Mouse (Mus musculus) fat pad, adult 2 months (tissue): Measurements from ENCODE around the gene Arl4c.

Experiments used
- DNase-seq: peaks from one replicate; pipeline ENCODE4 v3.0.0-alpha.2; 2011; ENCODE audit warnings: low read depth, low spot score; ENCODE audit errors: extremely low read depth

Arl4c gene

GRCm38 (mm10) chr1:88701870-88702661 lies at the start of gene Arl4c:
TSS of gene Arl4c (minus strand) at chr1:88702221.
- no peak for DNase-seq

GRCm38 (mm10) chr1:88751332-88751731 lies 49.3 kb upstream of the Arl4c start:
- DNase-seq = no peak

DNA sequence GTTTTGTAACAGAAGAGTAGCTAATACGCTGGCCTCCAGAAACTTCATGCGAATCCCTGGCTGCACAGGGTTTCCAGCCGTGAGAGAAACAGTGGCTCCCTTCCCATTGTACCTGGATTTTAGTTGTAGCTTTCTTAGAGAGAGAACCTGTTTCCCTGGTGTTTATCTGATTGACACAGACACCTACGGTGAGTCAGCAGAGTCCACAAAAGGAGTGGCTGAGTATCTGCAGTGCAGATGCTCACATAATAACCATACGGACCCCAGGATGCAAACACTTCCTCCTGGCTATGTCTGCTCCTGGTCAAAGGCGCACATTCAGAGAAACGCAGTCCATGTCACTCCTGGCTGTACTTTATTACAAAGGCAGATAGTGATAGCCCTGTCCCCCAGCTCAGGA lies 48.6 kb upstream of the Arl4c start:
- no peak for DNase-seq

DNA sequence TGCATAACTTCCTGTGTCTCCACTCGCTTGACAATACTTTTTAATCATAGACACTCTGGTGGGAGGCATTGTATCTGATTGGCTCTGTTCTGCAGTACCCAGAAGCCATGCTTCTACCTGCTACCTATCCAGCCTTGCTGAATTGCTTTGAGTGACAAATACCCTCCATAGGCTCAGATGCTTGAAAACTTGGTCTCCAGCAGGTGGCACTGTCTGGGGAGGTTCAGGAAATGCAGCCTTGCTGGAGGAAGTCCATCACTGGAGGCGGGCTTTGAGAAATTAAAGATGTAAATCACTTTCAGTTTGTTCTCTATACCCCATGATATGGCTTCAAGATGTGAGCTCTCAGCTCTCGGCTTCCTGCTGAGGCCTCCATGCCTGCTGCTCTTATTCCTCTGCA lies 48.1 kb upstream of the Arl4c start:
- DNase-seq = no peak

DNA sequence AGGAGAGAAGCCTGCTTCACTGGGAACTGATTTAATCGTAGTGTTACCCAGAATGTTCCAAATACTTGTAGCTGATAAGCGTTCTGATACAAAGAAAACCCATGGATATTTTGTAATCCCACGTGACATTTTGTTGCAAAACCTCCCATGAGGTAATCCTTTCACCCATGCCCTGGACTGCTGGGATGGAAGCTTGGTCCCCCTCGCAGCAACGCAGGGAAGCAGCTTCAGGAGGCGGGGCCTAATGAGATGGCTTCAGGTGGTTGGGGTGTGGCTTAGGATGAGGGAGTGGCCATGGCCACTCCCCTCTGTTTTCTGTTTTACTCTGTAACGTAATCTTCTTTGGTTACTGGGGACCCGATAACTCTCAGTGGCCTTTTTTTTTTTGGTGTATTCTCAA lies 47.1 kb upstream of the Arl4c start:
- no peak for DNase-seq

DNA sequence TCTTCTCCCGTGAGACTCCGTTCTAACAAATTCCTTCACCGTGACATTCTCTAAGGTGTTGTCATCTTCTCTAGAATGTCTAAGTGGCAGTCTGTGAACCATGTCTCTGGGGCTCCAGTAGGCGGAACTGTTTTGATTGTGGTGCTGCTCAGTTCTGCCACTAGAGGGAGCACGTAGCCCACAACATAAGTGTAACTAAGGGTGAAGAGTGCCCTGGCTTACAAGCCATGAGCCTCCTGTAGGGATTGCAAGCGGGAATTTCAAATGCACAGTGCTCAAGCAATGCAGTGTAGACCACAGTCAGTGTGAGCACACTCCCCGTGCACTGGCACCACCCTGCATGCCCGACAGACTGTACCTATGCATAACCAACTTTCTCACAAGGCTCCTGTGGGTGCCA lies 43.2 kb upstream of the Arl4c start:
- DNase-seq = peak; percentile 5

DNA sequence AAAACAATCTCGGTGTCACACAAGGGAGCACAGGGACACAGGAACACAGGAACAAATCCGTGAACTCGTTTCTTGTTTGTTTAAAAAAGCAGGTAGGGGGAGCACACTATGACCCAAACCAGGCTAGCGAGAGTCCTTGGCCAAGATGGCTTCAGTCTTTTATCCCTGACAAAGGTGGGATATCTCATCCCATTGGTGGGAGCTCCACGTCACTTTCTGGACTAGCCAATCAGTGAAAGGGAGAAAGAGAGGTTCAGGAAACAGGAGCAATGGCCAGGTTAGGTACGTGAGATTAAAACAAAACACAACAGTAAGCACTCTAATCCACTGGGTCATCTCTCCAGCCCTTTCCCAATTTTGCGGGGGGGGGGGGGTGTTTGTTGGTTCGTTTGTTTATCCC lies 42.2 kb upstream of the Arl4c start:
- no peak for DNase-seq

- DNase-seq = no peak
Measured at GRCm38 (mm10) chr1:88742372-88742771, 40.4 kb upstream of the Arl4c start.

DNA sequence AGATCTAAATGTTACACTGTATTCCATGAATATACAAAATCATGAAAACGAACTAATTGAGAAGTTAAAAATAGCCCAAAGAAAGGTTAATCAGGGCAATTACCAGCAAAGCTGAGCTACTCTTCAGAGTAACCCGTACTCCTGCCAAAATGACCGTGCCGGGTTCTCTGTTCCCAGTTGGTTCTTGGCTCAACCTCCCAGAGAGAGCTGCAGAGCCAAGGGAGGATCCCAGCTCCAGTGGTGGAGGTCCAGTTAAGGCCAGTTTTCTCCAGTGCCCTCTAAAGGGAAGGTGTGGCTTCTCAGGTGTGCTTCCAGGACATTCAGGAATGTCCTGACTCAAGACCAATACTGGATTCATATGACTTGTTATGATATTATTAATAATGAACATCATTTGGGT lies 37.5 kb upstream of the Arl4c start:
- no peak for DNase-seq

DNA sequence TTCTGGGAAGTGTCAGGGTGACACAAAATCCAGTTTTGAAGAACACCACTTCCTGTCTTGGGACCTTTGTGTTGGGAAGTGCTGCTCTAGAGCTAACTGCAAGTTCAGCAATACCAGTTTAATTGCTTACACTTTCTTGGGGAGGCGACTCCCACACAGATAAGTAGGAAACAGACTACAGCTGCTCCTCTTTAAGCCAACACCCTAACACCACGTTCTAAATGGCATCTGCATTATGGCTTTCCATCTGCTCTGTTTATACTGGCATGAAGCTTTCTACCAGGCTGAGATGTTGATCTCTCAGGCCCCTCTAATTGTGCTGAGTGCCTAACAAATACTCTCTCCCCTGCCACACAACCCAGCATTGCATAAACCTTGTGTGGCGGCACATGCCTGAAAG lies 36.9 kb upstream of the Arl4c start:
- DNase-seq = no peak

GRCm38 (mm10) chr1:88729496-88729895 lies 27.5 kb upstream of the Arl4c start:
- no peak for DNase-seq

DNA sequence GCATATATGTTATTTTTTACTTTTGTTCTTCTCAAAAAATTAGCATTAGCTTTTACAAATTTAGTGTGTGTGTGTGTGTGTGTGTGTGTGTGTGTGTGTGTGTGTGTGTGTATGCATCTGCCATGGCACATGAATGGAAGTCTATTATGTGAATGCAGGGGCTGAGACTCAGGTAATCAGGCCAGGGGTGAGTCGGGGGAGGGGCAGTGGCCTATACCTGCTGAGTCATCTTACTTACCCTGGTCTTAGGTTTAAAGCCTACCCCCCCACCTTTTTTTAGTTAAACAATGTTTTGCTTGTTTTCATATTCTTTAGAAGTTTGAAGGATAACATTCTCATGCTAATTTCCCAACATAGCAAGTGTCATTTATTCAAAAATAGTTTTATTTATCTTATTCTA lies 25.3 kb upstream of the Arl4c start:
- DNase-seq = no peak

GRCm38 (mm10) chr1:88725716-88726115 lies 23.7 kb upstream of the Arl4c start:
- DNase-seq = no peak

DNA sequence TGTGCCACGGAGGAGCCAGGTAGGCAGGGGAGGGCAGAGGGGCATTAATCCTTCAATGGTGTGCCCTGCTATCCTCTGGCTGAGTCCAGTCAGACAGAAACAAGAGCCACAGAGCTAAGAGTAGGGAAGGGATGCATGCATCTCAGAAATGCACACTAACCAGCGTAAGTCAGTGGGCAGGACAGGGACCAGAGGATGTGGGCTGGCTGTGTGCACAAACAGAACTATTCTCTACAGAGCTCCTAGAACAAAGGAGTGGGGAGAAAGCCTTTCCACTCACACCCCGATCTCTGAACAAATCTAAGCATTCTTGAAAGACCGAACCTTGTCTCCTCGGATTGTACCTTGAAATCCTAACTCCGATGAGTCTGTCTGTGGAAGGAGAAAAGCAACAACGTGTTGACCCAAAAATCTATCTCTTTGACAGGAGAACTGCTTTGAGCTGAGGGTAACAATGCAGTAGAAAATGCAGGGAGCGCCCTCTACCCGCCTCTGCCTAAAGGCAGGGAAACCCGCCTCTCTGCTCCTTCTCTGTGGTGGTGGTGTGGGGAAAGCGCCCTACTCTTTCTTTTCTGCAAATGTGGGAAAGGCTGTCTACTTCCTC lies 18.7 kb upstream of the Arl4c start:
- DNase-seq = no peak

GRCm38 (mm10) chr1:88718563-88718962 lies 16.5 kb upstream of the Arl4c start:
- DNase-seq = no peak

GRCm38 (mm10) chr1:88717736-88718135 lies 15.7 kb upstream of the Arl4c start:
- DNase-seq = no peak

DNA sequence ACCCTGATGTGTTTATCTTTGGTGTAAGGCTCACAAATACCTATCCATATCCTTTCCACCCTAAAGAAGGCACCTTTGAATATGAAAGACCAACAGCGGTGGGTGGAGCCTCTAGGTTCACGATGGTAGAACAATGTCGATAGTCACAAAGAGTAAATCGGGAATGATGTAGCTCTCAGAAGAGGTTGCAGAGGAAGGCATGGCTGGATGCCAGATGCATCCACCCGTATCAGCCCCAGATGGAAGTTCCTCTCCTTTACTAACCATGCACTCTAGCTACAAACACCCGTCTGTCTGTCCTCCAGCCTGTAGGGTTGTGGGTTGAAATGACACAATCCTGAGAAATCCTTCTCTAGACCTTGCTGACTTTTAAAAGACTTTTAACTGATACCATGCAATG lies 10.0 kb upstream of the Arl4c start:
- no peak for DNase-seq

- no peak for DNase-seq
Measured at GRCm38 (mm10) chr1:88708646-88709305, 6.8 kb upstream of the Arl4c start.

DNA sequence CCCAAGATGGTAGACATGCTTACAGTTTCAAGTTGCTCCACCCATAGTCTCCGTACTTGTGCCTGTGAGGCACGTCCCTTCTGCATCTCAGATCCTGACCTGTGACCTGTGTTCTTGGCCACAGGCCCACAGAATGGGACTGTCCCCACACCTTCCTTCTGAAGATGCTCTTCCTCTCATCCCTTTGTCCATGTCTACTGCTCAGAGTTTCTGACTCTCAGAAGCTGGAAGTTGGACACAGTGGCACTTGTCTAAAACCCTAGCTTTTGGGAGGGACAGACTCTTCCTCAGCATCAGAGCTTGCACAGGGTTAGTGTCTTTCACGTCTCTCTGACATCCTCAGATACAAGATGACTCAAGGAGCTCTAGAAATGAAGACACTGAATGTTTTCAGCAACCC lies 6.2 kb upstream of the Arl4c start:
- DNase-seq = no peak

DNA sequence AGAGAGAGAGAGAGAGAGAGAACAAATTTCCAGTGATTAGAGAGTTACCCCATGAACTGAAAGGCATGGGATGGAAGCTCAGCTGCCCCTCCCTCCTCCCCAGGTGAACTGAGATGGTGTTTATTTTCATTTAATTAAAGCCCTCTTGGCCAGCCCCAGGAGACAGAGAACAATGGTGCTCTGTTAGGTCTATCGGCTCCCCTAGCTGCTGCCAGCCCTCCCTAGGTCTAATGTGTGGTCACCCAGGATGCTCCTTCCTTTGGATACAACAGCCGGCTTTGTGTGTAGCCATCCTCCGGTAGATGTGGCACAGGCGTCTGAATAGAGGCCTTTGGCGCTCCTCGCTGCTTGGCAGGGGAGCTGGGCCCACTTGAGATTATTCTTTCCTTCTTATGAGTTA lies 5.5 kb upstream of the Arl4c start:
- DNase-seq = no peak

- peak; percentile 43 for DNase-seq
Measured at GRCm38 (mm10) chr1:88705799-88706198, 3.8 kb upstream of the Arl4c start.

- no peak for DNase-seq
Measured at GRCm38 (mm10) chr1:88705050-88705449, 3.0 kb upstream of the Arl4c start.
